Mouse (Mus musculus) thymus, adult 2 months (tissue): ENCODE measurements around the gene Sycp2.

Experiments used
- CTCF ChIP-seq: fragments of 200-500 bp; IDR thresholded peaks from 2 replicates; pipeline ENCODE4 v1.5.1; 2012; ENCODE audit warnings: mild to moderate bottlenecking, control low read depth, low read length, moderate library complexity, borderline replicate concordance; ENCODE audit not compliant: control insufficient read depth, poor library complexity, insufficient read depth; ENCODE audit errors: extremely low read depth
- POLR2A ChIP-seq: fragments of 200-500 bp; IDR thresholded peaks from 2 replicates; pipeline ENCODE4 v1.6.1; 2012; ENCODE audit warnings: mild to moderate bottlenecking, low read length, control low read depth, moderate library complexity; ENCODE audit not compliant: control insufficient read depth, poor library complexity, insufficient read depth; ENCODE audit errors: extremely low read depth

GRCm38 (mm10) chr2:178319766-178320165, 87.7 kb downstream of the Sycp2 start:
- TF ChIP-seq CTCF (no peak), POLR2A (no peak)
